Mouse (Mus musculus) intestine, embryonic 14.5 days (tissue): ENCODE results near the gene Sinhcaf. TPM values are rescaled to one million over a fixed set of nuclear protein-coding genes. Genes with fewer than 3 reads are reported as not detected.

Source experiments
- ATAC-seq: fragments of 200-750 bp; cut with Nextera tagmentation; replicated peaks from 2 replicates; pipeline ENCODE4 v1.8.0; 2017; ENCODE audit warnings: low read depth, moderate number of reproducible peaks, moderate TSS enrichment, moderate library complexity; ENCODE audit not compliant: low FRiP score, low TSS enrichment
- DNase-seq: peaks from one replicate; pipeline ENCODE4 v3.0.0-alpha.2; 2018; ENCODE audit warnings: low spot score
- H3K27ac ChIP-seq: fragments of 300-500 bp; sonication (generic); 2 replicates; pipeline ENCODE4 v1.5.1; 2014; ENCODE audit warnings: low read depth, mild to moderate bottlenecking, control low read depth
- H3K27me3 ChIP-seq: fragments of 300-500 bp; sonication (generic); replicated peaks from 2 replicates; pipeline ENCODE4 v1.6.1; 2014; ENCODE audit warnings: low read length, control low read depth; ENCODE audit not compliant: control insufficient read depth, insufficient read depth
- H3K36me3 ChIP-seq: fragments of 300-500 bp; sonication (generic); 2 replicates; pipeline ENCODE4 v1.6.1; 2014; ENCODE audit warnings: low read length, control low read depth; ENCODE audit not compliant: control insufficient read depth, insufficient read depth
- H3K4me1 ChIP-seq: fragments of 300-500 bp; sonication (generic); replicated peaks from 2 replicates; pipeline ENCODE4 v1.6.1; 2014; ENCODE audit warnings: low read length, control low read depth, mixed read lengths; ENCODE audit not compliant: control insufficient read depth, insufficient read depth
- H3K4me2 ChIP-seq: fragments of 300-500 bp; sonication (generic); 2 replicates; pipeline ENCODE4 v1.6.1; 2014; ENCODE audit warnings: low read length
- H3K4me3 ChIP-seq: fragments of 300-500 bp; sonication (generic); 2 replicates; pipeline ENCODE4 v1.5.1; 2014; ENCODE audit warnings: low read depth, low read length, control low read depth, mixed read lengths
- H3K9ac ChIP-seq: fragments of 300-500 bp; sonication (generic); 2 replicates; pipeline ENCODE4 v1.6.1; 2014; ENCODE audit warnings: mild to moderate bottlenecking, low read length
- H3K9me3 ChIP-seq: fragments of 300-500 bp; sonication (generic); 2 replicates; pipeline ENCODE4 v1.6.1; 2016; ENCODE audit warnings: low read length, control low read depth; ENCODE audit not compliant: control insufficient read depth
- WGBS: fragments of 180-500 bp; shearing (Covaris S2); extraction: QIAGEN DNeasy Blood & Tissue Kit; methylation state at CpG from one replicate; pipeline ENCODE4 v1.1.7; 2014; 5-methylcytosine and 5-hydroxymethylcytosine counted together
- polyA plus RNA-seq: library from polyadenylated mRNA; unstranded; fragments of >200 nt; fragmentation: Nextera tagmentation; extraction: Ambion mirVana; gene quantifications from 2 replicates; pipeline ENCODE4 v1.2.1, GENCODE M21; 2014

Gene Sinhcaf
- polyA plus RNA-seq, 1 experiment from 2014 or later, result 131 TPM

DNA sequence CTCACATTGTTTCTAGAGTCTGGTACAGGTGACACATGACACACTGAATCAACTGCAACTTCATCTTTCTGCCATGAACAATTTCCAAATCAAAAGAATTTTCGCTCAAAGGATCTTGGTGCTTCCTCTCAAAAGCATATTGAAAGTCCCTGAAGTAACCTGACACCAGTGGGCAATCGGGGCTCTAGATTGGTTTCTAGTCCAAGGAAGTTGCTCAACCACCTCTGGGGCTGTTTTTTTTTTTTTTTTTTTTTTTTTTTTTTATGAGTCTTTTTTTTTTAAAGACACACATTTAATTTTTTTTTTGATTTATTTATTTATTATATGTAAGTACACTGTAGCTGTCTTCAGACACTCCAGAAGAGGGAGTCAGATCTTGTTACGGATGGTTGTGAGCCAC lies 34.2 kb upstream of the Sinhcaf start:
- H3K9me3 ChIP-seq, result no peaks in the 10 kb centered on the region
- 57% methylated on average over 2 of the region's 3 CpGs for WGBS
- no peak for DNase-seq

DNA sequence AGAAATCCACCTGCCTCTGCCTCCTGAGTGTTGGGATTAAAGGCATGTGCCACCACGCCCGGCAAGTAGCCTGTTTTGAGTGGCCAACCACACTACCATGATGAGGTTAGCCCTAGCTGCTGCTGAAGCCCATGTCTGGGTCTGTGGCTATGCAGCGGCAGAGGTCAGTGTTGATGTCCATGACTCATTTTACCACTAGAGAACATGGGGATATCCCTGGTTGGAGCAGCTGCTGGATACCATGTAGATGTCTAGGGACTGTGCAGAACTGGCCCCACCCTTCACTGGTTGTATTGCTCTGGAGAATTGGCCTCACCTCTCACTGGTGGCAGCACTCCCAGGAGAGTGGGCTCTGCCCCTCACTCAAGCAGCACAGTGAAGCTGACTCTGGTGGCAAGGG lies 28.8 kb upstream of the Sinhcaf start:
- DNase-seq, result no peak
- H3K27me3 ChIP-seq, result no peaks in the 10 kb centered on the region

More for the DNA sequence above, 34.2 kb upstream of the Sinhcaf start:
- Histone ChIP-seq H3K4me1 (no peaks in the 10 kb centered on the region), H3K36me3 (no peaks in the 10 kb centered on the region), H3K4me2 (no peak overlapping the region), H3K4me3 (no peak overlapping the region), H3K9ac (no peak overlapping the region), H3K27ac (no peak overlapping the region), H3K27me3 (no peaks in the 10 kb centered on the region)
- ATAC-seq, result no peak

GRCm38 (mm10) chr6:148972891-148973290 lies 26.6 kb upstream of the Sinhcaf start:
- H3K4me2 ChIP-seq, result no peak overlapping the region
- H3K9me3 ChIP-seq, result no peaks in the 10 kb centered on the region
- no peak overlapping the region for H3K27ac ChIP-seq
- H3K9ac ChIP-seq, result no peak overlapping the region
- no peak overlapping the region for H3K4me3 ChIP-seq
- WGBS, result 50% methylated on average over 2 of the region's 2 CpGs
- DNase-seq, result no peak
- H3K36me3 ChIP-seq, result no peaks in the 10 kb centered on the region
- no peak for ATAC-seq
- peaks cover 9% of the 10 kb centered on the region; the same call in 1 of the 2 replicates for H3K4me1 ChIP-seq
- no peaks in the 10 kb centered on the region for H3K27me3 ChIP-seq

More for the DNA sequence above, 28.8 kb upstream of the Sinhcaf start:
- Histone ChIP-seq H3K4me1 (peaks cover 9% of the 10 kb centered on the region; the same call in 1 of the 2 replicates), H3K27ac (no peak overlapping the region), H3K9ac (no peak overlapping the region), H3K36me3 (no peaks in the 10 kb centered on the region), H3K9me3 (no peaks in the 10 kb centered on the region), H3K4me2 (no peak overlapping the region), H3K4me3 (no peak overlapping the region)
- no peak for ATAC-seq
- 93% methylated on average over 3 of the region's 3 CpGs for whole genome bisulfite sequencing

DNA sequence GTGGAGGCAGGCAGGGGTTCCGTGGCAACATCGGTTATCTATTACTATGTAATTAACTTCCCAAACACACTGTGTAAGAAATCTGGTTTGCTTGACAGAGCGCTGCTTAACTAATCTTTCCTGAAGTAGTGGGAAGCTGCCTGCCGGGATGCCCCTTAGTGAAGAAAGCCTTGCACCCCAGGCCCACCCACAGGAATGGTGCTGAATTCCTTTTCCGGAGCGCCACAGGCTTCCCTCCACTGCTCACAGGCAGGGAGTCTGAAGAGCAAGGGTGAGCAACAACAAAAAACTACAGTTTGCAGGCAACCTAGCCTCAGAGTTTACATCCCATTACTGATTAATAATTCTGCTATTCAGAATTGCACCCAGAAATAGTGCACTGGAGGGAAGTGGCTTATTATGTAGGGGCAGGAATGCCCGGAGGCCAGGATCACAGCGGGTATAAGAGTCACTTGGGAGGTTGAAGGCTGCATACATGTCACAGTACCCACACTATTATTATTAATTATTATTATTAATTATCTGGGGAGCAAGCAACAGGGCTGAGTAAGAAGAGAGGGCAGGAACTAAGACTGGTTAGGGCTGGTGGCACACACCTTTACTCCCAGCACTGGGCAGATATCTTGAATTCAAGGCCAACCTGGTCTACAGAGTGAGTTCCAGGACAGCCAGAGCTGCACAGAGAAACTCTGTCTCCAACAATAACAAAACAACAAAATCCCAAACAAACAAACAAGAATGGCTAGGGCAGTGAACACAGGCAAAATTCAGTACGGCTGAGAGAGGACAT lies 26.0 kb upstream of the Sinhcaf start:
- H3K9me3 ChIP-seq, result no peaks in the 10 kb centered on the region
- no peak for ATAC-seq
- no peaks in the 10 kb centered on the region for H3K36me3 ChIP-seq
- H3K4me1 ChIP-seq, result peaks cover 9% of the 10 kb centered on the region; the same call in 1 of the 2 replicates
- no peak overlapping the region for H3K4me2 ChIP-seq
- H3K27me3 ChIP-seq, result no peaks in the 10 kb centered on the region
- 31% methylated on average over 9 of the region's 9 CpGs for WGBS
- no peak for DNase-seq
- H3K4me3 ChIP-seq, result no peak overlapping the region
- H3K27ac ChIP-seq, result no peak overlapping the region
- no peak overlapping the region for H3K9ac ChIP-seq

- Histone ChIP-seq H3K4me3 (no peak overlapping the region), H3K27me3 (no peaks in the 10 kb centered on the region), H3K36me3 (no peaks in the 10 kb centered on the region), H3K9ac (no peak overlapping the region), H3K9me3 (no peaks in the 10 kb centered on the region), H3K4me2 (no peak overlapping the region), H3K27ac (no peak overlapping the region), H3K4me1 (peaks cover 9% of the 10 kb centered on the region; the same call in 1 of the 2 replicates)
- no peak for DNase-seq
- ATAC-seq, result no peak
- 43% methylated on average over 9 of the region's 9 CpGs for WGBS
Measured at GRCm38 (mm10) chr6:148971385-148971940, 25.2 kb upstream of the Sinhcaf start.

- no peak for ATAC-seq
- no peak for DNase-seq
- 30% methylated on average over 1 of the region's 1 CpGs for WGBS
Measured at GRCm38 (mm10) chr6:148961285-148961684, 15.0 kb upstream of the Sinhcaf start.

DNA sequence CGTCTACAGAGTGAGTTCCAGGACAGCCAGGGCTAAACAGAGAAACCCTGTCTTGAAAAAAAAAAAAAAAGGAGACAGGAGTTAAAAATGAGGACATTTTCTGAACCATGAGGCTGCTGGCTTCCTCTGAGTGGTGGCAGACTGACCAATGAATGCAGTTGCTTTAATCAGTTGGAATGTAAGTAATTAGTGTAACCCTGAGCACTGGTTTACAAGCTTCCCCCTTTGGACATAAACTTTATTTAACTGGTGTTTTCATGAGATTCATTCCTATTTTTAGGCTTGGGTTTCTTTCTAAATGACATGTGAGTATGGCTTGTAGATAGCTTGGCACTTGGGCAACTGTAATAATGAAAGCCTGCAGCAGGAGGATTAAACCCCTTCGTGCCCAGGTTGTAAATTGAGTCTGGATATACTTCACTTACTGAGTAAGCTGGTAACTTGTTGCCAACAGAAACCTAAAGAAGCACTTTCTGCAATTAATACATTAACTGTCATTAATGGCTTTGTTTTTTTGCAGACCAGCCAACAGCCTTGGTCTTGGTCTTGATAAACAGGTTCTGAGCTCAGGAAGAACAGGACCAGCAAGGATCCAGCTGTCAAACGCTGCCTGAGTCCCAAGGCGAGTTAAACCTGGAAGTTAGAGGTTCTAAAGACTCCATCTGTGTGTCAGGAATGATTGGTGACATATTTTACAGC lies 13.4 kb upstream of the Sinhcaf start:
- Histone ChIP-seq H3K9me3 (no peaks in the 10 kb centered on the region), H3K36me3 (no peaks in the 10 kb centered on the region), H3K27me3 (no peaks in the 10 kb centered on the region), H3K27ac (no peak overlapping the region), H3K9ac (no peak overlapping the region), H3K4me2 (no peak overlapping the region), H3K4me3 (no peak overlapping the region), H3K4me1 (0 out of 2 replicates have a peak, but pooled peaks cover 6% of the 10 kb centered on the region)
- DNase-seq (no peak), ATAC-seq (no peak)
- 37% methylated on average over 4 of the region's 4 CpGs for WGBS

More at GRCm38 (mm10) chr6:148961285-148961684, 15.0 kb upstream of the Sinhcaf start:
- Histone ChIP-seq H3K9ac (no peak overlapping the region), H3K27ac (no peak overlapping the region), H3K4me1 (0 out of 2 replicates have a peak, but pooled peaks cover 6% of the 10 kb centered on the region), H3K4me3 (no peak overlapping the region), H3K9me3 (no peaks in the 10 kb centered on the region), H3K36me3 (no peaks in the 10 kb centered on the region), H3K4me2 (no peak overlapping the region), H3K27me3 (no peaks in the 10 kb centered on the region)

DNA sequence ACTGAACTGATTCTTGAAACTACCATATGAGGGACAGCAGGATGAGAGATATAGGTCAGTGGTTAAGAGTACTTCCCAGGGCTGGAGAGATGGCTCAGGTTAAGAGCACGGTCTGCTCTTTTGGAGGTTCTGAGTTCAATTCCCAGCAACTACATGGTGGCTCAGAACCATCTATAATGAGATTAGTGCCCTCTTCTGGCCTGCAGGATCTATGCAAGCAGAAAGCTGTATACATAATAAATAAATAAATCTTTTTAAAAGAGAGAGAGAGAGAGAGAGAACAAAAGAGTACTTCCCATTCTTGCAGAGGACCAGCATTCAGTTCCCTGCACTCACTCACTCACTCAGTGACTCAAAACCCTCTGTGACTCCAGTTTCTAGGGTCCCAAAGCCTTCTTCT lies 12.4 kb upstream of the Sinhcaf start:
- H3K27ac ChIP-seq, result no peak overlapping the region
- no peaks in the 10 kb centered on the region for H3K36me3 ChIP-seq
- H3K4me1 ChIP-seq, result 0 out of 2 replicates have a peak, but pooled peaks cover 6% of the 10 kb centered on the region
- no peak for ATAC-seq
- WGBS, result 100% methylated on average over 1 of the region's 1 CpGs
- DNase-seq, result no peak
- no peak overlapping the region for H3K9ac ChIP-seq
- no peaks in the 10 kb centered on the region for H3K9me3 ChIP-seq
- no peaks in the 10 kb centered on the region for H3K27me3 ChIP-seq
- no peak overlapping the region for H3K4me3 ChIP-seq
- no peak overlapping the region for H3K4me2 ChIP-seq
